Mouse (Mus musculus) urinary bladder, postnatal 36 days (tissue): Measurements from ENCODE around the gene Olfr996.
"Not testable (repeated sequence)": the region's sequence is repeated elsewhere in the genome, so short reads cannot be mapped to it uniquely, and the experiment has no call there.

Source experiments
- DNase-seq, 2 experiments: peaks; one replicate each; pipeline ENCODE4 v3.0.0; 2022; ENCODE audit warnings: low spot score in 2 of 2, mixed read lengths in 1 of 2

Olfr996 gene

DNA sequence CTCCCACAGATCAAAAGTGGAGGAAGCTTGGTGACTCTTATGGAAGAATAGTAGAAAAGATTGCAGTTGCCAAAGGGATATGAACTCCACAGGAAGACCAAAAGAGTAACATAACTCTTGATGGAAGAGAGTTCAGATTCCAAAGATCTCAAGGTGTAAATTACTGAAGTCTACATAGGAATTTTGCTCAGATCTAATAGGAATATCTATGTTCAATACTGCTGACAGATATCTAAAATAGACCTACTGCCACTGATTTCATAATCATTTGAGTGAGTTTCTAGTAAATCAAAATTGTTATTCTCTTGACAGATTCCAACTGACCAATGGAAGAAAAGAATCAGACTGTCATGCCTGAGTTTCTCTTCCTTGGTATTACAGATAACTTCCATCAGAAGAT is at the start of gene Olfr996:
Olfr996 (plus strand) TSS at position 301 of the 400 bp plus-strand sequence.
- no peak for DNase-seq

DNA sequence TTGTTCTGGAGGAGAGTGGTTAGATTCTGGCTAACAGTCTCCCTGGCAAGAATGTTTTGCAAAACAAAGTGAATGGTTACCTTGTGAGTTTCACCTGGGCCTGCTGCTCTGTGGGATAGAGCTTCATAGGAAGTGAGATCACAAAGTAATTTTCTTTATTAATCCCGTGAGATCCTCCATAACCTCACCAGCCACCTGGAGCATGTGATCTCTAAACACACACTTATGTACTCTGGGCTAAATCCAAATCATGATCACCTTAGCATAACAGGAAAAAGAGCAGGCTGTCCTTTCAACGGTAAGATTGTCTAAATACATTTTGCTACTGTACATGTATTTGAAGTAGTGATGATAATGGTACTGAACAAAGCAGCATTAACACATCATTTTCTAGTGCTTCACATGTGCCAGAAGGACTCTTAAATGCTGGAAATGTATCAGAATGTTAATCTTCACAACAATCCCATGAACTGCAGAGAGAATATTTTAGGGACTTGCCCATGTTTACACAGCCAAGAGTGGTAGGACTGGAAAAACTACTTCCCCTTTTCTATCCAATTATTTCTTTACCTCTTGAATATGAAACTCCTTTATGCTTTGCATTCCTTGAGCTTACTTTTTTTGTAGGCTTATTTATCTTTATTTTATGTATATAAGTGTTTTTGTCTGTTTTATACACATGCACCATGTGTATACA is 46.8 kb upstream of the Olfr996 start:
- no peak for DNase-seq

DNA sequence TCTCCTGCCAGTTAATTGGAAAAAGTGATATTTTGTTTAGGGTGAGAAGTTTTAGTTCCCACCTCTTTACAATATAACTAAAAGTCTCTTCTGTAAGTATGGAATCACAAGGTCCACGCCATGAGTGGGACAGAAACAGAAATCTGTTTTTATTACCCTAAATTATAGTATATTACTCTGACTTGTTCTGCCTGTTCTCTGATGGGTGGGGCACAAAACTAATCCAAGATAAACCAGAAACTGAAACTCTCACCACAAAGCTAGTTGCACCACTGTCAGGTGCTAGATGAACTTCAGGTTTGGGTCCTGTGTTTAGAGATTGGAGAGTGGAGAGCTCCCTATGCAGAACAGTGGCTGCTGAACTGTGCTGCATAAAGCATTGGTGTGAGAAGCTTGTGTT is 45.1 kb upstream of the Olfr996 start:
- DNase-seq: no peak

DNA sequence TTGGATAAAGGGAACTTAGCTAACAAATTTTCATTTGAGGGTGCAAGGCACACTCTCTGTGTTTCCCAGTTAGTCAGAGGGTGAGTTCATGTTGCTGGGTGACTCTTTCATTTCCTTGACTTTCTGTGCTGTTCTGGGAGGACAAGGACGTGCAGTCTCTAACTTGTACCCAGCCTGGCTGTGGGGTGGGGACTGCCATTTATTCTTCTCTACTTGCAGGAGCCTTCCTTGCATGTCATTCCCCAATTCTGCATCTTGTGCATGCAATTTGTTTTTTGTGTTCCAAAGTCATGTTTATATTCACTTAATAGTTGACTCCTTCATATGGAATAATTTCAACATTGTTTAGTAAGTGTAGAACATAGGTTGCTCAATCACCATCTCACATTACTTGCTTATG is 24.2 kb upstream of the Olfr996 start:
- DNase-seq: no peak

DNA sequence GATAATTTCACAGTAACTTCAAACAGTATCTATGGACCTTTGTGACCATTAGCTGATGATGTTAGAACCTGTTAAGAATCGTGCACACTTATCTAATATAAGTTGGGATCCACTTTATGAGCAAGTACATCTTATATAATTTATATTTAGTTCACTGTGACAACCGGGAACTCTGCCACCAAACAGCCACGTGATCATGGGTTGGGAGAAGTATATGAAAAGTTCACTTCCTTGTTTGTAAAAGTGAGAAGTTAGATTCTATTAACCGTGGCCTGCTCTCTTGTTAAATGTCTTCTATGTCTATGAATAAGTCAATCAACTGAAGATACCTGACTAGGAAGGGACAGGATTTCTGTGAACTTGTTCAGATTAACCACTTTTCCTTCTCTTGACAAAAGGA is 18.8 kb upstream of the Olfr996 start:
- DNase-seq: no peak

DNA sequence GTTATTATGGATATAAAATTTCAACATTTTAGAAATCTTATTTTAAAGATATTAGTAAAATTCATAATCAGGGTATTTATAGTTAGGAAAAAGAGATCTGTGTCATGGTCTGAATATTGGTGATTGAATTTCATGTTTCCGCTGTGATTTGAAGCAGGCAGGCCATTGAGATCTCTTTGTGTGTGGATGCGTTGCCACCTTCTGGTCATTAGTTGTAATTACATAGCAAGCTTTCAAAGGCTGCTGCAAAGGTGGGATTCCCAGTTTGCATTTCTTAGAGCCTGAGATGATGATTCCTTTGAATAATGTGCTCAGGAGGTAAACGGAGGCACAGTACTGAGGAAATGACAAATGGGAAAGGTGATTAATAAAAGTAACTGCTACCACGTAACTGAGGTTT is 17.8 kb upstream of the Olfr996 start:
- DNase-seq: peak in 1 of 2 experiments; percentile 9

DNA sequence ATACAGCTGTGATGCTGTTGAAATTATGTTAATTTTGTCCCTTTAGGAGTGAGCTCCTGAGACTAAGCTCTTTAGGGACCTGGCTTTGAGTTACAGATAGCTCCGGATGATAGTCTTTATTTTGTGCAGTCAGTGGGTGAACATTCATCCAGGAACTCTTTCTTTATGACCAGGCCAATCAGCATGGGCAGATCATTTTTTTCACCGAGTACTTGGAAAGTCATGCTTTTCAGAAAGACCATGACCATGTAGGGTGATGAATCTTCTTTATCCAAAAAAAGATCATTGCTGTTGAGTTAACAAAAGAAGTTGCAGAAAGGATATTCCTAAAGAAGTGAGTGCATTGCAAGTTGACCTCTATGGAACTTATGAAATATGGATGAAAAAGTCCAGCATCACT is 9.6 kb downstream of the Olfr996 start, which contains the start of gene Olfr998:
Olfr998 (plus strand) TSS at position 301 of the 400 bp plus-strand sequence.
- not testable (repeated sequence) for DNase-seq

DNA sequence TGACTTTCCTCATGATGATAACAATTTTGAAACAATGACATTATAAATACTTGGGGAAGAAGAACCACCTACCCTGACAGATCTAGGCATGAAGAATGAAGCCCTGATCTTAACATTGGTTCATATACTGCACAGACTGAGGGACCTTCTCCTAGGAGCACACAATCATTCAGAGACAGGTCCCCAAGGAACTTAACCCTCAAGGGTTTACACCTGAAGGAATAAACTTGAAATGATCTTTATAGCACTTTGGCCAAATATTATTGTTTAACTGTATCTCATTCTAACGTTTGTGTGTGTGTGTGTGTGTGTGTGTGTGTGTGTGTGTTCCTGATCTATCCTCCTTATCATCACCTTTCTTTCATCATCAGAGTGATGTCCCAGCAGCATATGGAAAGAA is 32.8 kb downstream of the Olfr996 start, which contains the start of gene Olfr1000:
Olfr1000 (minus strand) TSS at position 101 of the 400 bp plus-strand sequence.
- no peak for DNase-seq
